Mouse (Mus musculus) midbrain, embryonic 10.5 days (tissue): ENCODE measurements around the gene Gm9972. TPM values are rescaled to one million over a fixed set of nuclear protein-coding genes. Genes with fewer than 3 reads are reported as not detected.

Source experiments
- DNase-seq: peaks from one replicate; pipeline ENCODE4 v3.0.0-alpha.2; 2017; ENCODE audit warnings: low spot score
- H3K27ac ChIP-seq: fragments of 300-500 bp; sonication (generic); replicated peaks from 2 replicates; pipeline ENCODE4 v1.5.1; 2016; ENCODE audit warnings: mild to moderate bottlenecking
- H3K27me3 ChIP-seq: fragments of 300-500 bp; sonication (generic); 2 replicates; pipeline ENCODE4 v1.6.1; 2016; ENCODE audit warnings: low read depth, mild to moderate bottlenecking; ENCODE audit not compliant: poor library complexity, severe bottlenecking
- H3K36me3 ChIP-seq: fragments of 300-500 bp; sonication (generic); 2 replicates; pipeline ENCODE4 v1.6.1; 2016; ENCODE audit warnings: mild to moderate bottlenecking, moderate library complexity
- H3K4me1 ChIP-seq: fragments of 300-500 bp; sonication (generic); 2 replicates; pipeline ENCODE4 v1.6.1; 2016
- H3K4me3 ChIP-seq: fragments of 300-500 bp; sonication (generic); 2 replicates; pipeline ENCODE4 v1.5.1; 2016; ENCODE audit warnings: mild to moderate bottlenecking, moderate library complexity
- H3K9me3 ChIP-seq: fragments of 300-500 bp; sonication (generic); replicated peaks from 2 replicates; pipeline ENCODE4 v1.6.1; 2016; ENCODE audit warnings: mild to moderate bottlenecking
- WGBS: fragments of 180-500 bp; shearing (Covaris S2); methylation state at CpG from one replicate; pipeline ENCODE4 v1.1.7; 2016; 5-methylcytosine and 5-hydroxymethylcytosine counted together
- polyA plus RNA-seq: library from polyadenylated mRNA; unstranded; fragments of >200 nt; fragmentation: Nextera tagmentation; extraction: Ambion mirVana; gene quantifications from 2 replicates; pipeline ENCODE4 v1.2.1, GENCODE M21; 2016

The Gm9972 gene
- polyA plus RNA-seq, result not detected in 2 replicates

DNA sequence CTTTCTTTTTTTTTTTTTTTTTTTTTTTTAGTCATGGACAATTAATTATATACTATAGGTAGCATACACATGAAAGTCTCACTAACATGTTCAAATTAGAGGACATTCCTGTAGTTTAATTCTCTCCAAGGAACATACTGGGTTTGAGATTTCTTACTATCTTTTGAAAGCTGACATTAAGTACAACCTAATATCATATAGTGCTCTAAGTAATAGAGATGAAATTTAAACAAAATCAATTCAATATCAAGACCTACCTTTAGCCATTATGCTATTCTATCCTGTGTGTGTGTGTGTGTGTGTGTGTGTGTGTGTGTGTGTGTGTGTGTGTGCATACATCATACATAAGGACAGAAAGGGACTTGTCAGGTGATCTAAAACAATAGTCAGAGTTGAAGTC is at the start of gene Gm9972:
Gene Gm9972 (plus strand): TSS at position 301 of the 400 bp plus-strand sequence.
- H3K4me1 ChIP-seq, result no peaks in the 10 kb centered on the region
- DNase-seq, result no peak

DNA sequence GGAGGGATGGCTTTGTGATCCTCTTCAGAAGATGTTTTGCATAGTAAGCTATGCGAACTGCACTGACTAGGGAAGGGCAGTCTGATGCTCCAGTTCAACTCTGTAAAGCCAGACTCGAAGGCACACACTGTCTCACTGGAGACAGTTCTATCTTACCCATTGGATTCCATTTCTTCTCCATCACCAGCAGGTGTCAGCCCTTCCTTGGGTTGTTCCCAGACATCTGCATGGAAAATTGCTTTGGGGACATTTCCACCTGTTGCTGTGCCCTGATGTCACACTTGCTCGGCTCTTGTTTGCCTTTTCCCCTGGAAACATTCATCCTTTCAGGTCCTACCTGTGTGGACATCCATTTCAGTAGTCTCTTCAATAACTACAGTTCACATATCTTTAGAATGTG is 36.4 kb upstream of the Gm9972 start:
- Histone ChIP-seq H3K9me3 (no peaks in the 10 kb centered on the region), H3K4me1 (no peaks in the 10 kb centered on the region), H3K27ac (no peak overlapping the region), H3K4me3 (no peak overlapping the region), H3K27me3 (no peaks in the 10 kb centered on the region), H3K36me3 (no peaks in the 10 kb centered on the region)
- WGBS, result 57% methylated on average over 3 of the region's 3 CpGs
- DNase-seq, result no peak

More for the DNA sequence above, at the start of gene Gm9972:
- no peaks in the 10 kb centered on the region for H3K36me3 ChIP-seq
- no peaks in the 10 kb centered on the region for H3K27me3 ChIP-seq
- H3K27ac ChIP-seq, result no peak within 1 kb of the TSS
- H3K9me3 ChIP-seq, result no peaks in the 10 kb centered on the region
- H3K4me3 ChIP-seq, result no peak within 1 kb of the TSS

DNA sequence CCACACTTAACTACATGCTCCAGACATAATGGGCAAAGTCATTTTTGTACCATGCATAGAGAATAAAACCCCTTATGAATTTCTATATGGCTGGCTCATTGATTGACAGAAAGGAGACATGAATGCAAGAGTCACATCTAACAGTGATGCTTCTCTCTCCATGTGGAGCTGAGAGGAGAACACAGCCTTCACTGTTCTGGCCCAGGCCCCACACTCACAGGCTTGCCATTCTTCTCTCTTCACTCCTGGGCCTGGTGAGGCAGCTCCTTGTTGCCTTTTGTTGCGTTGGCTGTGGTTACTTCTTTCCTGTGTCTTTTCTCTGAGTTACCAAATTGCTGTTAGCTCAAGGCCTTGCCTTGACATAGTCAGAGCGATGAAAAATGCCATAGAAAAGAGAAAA is 23.6 kb upstream of the Gm9972 start:
- H3K27ac ChIP-seq, result no peak overlapping the region
- no peaks in the 10 kb centered on the region for H3K36me3 ChIP-seq
- no peak for DNase-seq
- no peaks in the 10 kb centered on the region for H3K4me1 ChIP-seq
- 84% methylated on average over 2 of the region's 2 CpGs for WGBS
- no peak overlapping the region for H3K4me3 ChIP-seq
- H3K27me3 ChIP-seq, result no peaks in the 10 kb centered on the region
- no peaks in the 10 kb centered on the region for H3K9me3 ChIP-seq

DNA sequence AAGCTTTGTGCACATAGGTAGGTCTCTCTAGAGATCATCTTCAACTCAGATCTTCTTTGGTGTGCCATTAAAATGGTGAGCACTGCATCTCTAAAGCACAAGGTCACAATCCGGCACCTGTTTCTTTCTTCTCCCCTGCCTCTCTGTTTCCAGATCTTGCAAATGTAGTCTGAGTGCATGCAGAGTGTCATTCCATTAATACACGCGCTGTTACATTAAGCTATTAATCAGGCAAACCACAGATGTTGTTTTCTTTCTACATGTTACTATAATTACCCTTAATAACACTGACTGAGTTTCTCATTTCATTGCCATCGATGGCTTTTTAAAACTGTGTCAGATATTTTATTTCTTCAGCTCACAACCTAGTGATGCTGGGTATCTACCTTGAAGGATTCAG is 22.6 kb upstream of the Gm9972 start:
- DNase-seq, result no peak
- Histone ChIP-seq H3K4me1 (no peaks in the 10 kb centered on the region), H3K27me3 (no peaks in the 10 kb centered on the region), H3K27ac (no peak overlapping the region), H3K36me3 (no peaks in the 10 kb centered on the region), H3K9me3 (no peaks in the 10 kb centered on the region), H3K4me3 (no peak overlapping the region)
- 84% methylated on average over 4 of the region's 4 CpGs for whole genome bisulfite sequencing

DNA sequence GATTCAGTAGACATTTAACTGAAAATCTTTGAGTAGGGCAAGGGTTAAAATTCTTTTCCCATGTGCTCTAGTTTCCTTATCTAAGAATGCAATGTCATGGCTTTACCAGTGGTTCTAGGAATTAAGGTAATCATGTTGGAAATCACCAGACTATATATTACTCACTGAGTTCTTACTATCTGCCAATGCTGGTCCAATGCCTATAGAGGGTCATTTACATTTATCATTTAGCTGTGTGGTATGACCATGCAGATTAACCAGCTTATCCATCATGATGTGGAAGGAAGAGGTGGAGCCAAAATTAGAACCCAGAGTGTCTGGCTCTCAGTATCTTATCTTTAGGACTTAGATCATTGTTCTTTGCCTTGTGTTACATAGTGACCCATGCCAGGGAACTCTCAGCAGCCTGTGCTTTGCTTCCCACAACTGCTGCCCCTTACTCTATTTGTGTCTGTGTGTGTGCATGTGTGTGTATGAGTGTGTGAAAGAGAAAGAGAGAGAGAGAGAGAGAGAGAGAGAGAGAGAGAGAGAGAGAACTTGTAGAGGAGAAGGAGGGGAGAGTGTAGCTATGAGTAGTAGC is 12.3 kb upstream of the Gm9972 start:
- Histone ChIP-seq H3K4me1 (no peaks in the 10 kb centered on the region), H3K27me3 (no peaks in the 10 kb centered on the region), H3K9me3 (no peaks in the 10 kb centered on the region), H3K36me3 (no peaks in the 10 kb centered on the region), H3K4me3 (no peak overlapping the region), H3K27ac (no peak overlapping the region)
- DNase-seq, result no peak

DNA sequence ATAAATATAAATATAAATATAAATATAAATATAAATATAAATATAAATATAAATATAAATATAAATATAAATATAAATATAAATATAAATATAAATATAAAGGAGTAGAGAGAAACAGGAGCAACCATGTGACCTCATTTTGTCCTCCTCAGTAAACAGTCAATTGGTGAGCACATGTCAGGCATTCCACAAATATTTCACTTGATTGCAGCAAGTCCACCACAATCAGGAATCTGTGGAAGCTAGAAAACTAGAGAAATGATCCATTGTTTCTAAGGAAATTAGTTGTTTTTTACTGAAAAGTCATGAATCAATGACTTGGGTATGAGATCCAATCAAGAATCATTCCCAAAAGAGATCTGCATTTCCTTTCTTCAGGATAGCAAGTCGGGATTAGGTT is 5.7 kb upstream of the Gm9972 start:
- Histone ChIP-seq H3K27ac (no peak overlapping the region), H3K4me1 (no peaks in the 10 kb centered on the region), H3K27me3 (no peaks in the 10 kb centered on the region), H3K9me3 (no peaks in the 10 kb centered on the region), H3K36me3 (no peaks in the 10 kb centered on the region), H3K4me3 (no peak overlapping the region)
- no peak for DNase-seq
- WGBS, result 79% methylated on average over 1 of the region's 1 CpGs

DNA sequence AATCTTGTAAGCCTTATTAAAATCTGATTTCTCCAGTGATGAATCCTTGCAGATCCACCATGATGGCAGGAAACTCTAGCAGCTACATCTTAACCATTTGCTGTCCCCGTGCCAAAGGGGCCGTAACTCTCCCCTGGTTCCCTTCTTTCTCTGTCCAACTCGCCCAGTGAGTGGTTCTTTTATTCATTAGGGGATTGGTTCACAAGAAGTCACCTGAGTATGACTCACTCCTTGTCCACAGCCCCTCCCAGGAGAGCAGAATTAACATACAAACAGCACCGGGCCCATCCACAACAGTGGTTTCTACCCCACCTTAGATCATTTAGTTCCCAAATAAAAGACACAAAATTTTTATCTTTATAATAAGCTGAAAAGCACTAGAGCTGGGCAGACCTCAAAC is 3.4 kb upstream of the Gm9972 start:
- Histone ChIP-seq H3K9me3 (no peaks in the 10 kb centered on the region), H3K27me3 (no peaks in the 10 kb centered on the region), H3K27ac (no peak overlapping the region), H3K4me3 (no peak overlapping the region), H3K36me3 (no peaks in the 10 kb centered on the region), H3K4me1 (no peaks in the 10 kb centered on the region)
- DNase-seq, result no peak
- 79% methylated on average over 4 of the region's 4 CpGs for WGBS

DNA sequence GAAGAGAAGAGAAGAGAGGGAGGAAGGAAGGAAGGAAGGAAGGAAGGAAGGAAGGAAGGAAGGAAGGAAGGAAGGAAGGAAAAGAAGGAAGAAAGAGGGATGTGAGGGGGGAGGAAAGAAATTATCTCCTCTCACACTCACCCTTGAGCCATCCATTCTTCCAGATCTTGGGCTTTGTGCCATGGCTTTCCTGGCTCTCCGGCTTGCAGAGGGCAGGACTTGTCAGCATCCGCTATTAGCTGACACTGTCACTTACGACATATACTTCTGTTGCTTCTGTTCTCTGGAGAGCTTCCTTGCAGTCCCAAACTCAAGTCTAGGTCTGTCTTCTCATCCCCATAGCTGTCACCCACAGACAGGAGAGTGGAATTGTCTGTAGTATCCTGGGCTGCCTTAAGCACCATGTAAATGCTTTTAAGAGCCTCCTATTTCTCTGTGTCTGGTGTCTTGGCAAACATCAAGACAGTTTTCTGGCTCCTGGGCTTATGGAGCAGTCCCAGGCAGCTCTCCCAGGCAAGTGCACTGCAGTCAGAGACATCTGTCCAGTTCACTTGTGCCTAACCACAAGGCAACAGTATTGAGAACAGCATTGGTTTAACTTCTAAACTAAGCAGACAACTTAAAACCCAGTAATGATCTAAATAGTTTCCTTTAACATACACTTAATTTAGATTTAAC is 10.5 kb downstream of the Gm9972 start:
- H3K27me3 ChIP-seq, result no peaks in the 10 kb centered on the region
- 91% methylated on average over 3 of the region's 3 CpGs for WGBS
- no peak overlapping the region for H3K27ac ChIP-seq
- no peaks in the 10 kb centered on the region for H3K4me1 ChIP-seq
- H3K9me3 ChIP-seq, result no peaks in the 10 kb centered on the region
- no peak for DNase-seq
- no peak overlapping the region for H3K4me3 ChIP-seq
- H3K36me3 ChIP-seq, result no peaks in the 10 kb centered on the region

DNA sequence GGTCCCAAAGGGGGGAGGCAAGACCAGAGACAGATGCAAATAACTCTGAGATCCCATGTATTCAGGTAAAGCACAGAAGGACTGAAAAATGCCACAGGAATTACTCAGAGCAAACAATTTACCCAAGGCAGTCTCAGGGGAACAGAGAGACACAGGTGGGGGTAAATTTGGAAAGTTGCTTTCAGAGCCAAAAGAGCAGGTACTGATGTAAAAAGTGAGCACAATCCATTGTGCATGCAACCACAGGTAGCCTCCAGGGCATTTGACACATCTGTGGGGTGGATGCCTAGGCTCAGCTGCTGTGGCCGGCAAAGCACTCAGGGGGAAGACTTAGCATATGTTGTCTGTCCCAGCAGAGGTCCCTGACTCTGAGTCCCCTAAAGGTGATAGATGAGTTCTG is 13.8 kb downstream of the Gm9972 start:
- Histone ChIP-seq H3K4me1 (no peaks in the 10 kb centered on the region), H3K9me3 (no peaks in the 10 kb centered on the region), H3K27me3 (no peaks in the 10 kb centered on the region), H3K36me3 (no peaks in the 10 kb centered on the region), H3K4me3 (no peak overlapping the region), H3K27ac (no peak overlapping the region)
- 50% methylated on average over 1 of the region's 1 CpGs for WGBS
- no peak for DNase-seq

DNA sequence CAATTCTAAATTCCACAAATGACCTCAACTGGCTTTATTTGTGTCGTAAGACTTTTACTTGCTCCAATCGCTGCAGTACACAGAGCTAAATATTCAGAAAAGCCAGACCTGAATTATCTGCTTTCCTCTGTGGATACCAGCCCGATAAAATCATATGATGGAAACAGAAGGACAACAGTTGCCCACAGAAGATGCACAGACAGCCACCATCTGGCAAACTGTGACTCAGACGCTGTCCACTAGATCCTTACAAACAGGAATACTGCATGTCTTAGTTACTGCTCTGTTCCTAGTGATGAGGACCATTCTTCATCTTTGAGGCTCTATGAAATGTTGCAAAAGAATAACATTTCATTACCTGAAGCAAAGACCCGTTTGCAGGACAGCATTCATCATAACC is 19.4 kb downstream of the Gm9972 start:
- no peak overlapping the region for H3K27ac ChIP-seq
- 92% methylated on average over 5 of the region's 5 CpGs for WGBS
- H3K4me1 ChIP-seq, result no peaks in the 10 kb centered on the region
- H3K36me3 ChIP-seq, result no peaks in the 10 kb centered on the region
- no peak for DNase-seq
- H3K4me3 ChIP-seq, result no peak overlapping the region
- H3K27me3 ChIP-seq, result no peaks in the 10 kb centered on the region
- no peaks in the 10 kb centered on the region for H3K9me3 ChIP-seq

DNA sequence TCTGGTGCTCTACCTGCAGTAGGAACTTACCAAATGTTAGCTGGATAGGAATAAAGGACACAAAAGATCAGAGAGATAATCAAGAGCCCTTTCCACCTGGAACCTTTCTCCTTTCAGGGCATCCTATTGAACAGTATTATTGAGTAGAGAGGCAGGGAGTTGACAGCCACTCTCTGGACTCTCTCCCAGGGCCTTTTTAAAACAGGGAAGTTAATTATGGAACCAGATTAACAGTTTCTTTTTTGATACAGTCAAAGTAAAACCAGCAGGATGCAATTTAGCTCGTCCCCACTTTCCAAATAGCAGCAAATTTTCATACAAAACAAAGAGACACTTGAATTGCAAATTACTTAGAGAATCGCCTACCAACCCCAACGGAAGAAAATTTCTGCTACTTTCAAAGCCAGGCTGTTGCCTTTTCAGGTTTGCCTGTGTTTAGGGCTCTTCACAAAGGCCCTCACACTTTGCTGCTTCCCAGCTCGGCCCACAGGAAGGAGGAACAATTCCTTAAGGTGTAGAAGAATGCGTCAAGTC is 24.0 kb downstream of the Gm9972 start:
- H3K27me3 ChIP-seq, result no peaks in the 10 kb centered on the region

DNA sequence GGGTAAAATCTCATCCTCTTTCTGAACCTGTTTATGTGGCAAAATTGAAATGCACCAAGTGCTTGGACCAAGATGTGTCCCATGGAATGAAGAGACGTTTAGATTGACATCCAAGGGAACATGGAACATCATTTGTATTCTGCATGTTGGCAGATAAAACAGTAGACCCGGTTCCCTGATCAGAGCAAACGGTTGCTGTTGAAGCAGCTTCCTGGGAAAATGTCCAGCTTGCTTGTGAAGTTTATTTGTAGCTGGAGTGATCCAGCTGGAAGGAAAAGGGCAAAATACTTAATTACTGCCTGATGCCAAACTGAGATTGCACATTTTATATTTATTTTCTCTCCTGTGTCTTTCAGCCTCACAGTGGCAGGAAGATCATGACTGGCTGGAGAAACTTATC is 26.7 kb downstream of the Gm9972 start:
- no peak overlapping the region for H3K27ac ChIP-seq
- no peaks in the 10 kb centered on the region for H3K36me3 ChIP-seq
- no peak for DNase-seq
- no peaks in the 10 kb centered on the region for H3K4me1 ChIP-seq
- no peak overlapping the region for H3K4me3 ChIP-seq
- H3K27me3 ChIP-seq, result no peaks in the 10 kb centered on the region
- 83% methylated on average over 3 of the region's 3 CpGs for WGBS
- no peaks in the 10 kb centered on the region for H3K9me3 ChIP-seq

More for the DNA sequence above, 24.0 kb downstream of the Gm9972 start:
- no peak overlapping the region for H3K4me3 ChIP-seq
- 33% methylated on average over 5 of the region's 5 CpGs for WGBS
- no peak for DNase-seq
- H3K36me3 ChIP-seq, result no peaks in the 10 kb centered on the region
- H3K9me3 ChIP-seq, result no peaks in the 10 kb centered on the region
- H3K27ac ChIP-seq, result no peak overlapping the region
- no peaks in the 10 kb centered on the region for H3K4me1 ChIP-seq

DNA sequence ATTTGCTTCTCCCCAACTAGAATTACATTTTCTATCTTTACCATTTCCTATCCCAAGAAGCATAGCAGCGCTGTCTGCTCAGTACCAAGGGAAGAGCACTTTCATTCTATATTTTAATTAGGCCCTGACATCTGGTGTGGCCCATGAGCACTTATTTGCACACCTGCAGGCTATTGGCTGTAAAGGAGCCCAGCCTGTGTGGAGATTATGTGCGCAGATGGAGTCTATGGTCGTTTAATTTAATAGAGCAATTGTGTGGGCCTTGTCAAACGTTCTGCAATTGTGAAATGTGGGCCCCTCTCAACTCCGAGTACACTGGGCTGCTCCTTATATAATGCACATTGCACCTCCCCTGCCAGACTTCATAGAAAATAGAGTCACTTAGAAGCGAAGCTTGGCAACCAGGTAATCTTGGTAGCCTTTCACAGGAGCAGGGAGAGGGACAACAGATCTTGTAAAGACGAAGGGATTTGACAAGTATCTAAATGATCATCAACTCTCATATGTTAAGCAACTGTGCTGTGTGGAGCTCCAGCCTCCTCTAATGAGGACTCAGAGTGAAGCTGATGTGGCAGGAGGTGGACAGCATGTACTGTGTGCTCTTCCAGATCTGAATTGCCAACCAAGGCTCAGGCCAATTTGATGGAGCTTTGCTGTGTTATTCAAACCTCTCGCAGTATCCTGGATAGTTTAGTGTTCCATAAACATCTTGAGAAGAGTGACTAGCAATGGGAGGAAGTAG is 50.9 kb downstream of the Gm9972 start:
- DNase-seq, result no peak
- H3K4me1 ChIP-seq, result no peaks in the 10 kb centered on the region
- H3K27me3 ChIP-seq, result no peaks in the 10 kb centered on the region
- H3K36me3 ChIP-seq, result no peaks in the 10 kb centered on the region
- H3K9me3 ChIP-seq, result no peaks in the 10 kb centered on the region
- no peak overlapping the region for H3K4me3 ChIP-seq
- H3K27ac ChIP-seq, result no peak overlapping the region
- 85% methylated on average over 8 of the region's 8 CpGs for WGBS
